Mouse (Mus musculus) cerebellum, adult 11 months (tissue): ENCODE results near the gene Lhx4.
A peak's percentile ranks its signal among the peaks of the same experiment; 100 is the strongest.

ENCODE experiments used
- DNase-seq: peaks from one replicate; pipeline ENCODE4 v3.0.0; 2022

Gene Lhx4

DNA sequence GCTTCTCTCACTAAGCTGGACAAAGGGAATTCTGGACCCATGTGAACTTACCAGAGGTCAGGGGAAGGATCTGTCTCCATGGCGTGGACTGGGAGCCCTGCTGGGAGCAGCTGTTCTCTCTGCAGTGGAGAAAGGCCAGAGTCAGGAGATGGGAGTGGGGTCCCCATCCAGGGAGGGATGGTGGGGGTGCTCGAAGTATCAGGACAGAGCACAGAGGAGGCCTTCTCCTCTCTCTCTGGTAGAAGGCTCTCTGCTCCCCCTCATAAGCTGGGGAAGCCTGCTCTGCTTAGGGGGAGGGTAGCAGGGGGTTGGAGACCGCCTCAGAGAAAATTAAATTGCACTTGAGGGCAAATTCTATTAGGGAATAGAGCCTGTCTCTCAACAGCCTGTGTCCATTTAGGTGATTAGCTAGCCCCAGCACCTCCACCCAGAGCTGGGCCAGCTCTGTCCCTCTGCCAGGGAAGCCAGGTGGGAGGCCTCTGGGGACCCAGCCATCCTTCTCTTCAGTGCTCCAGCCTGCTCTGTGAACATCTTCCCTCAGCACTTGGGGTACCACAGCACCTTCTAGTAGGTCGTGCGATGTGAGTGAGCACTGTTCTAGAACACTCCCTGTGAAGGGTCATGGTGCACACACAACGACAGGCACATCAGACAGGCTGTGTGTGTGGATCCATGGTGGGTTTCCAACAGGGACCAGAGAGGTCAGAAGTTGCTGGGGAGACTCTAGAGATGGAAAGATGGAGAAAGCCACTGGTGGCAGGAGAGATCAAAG is at the start of gene Lhx4:
TSS of gene Lhx4 (minus strand) at position 201 of the 772 bp plus-strand sequence.
- DNase-seq, result no peak

DNA sequence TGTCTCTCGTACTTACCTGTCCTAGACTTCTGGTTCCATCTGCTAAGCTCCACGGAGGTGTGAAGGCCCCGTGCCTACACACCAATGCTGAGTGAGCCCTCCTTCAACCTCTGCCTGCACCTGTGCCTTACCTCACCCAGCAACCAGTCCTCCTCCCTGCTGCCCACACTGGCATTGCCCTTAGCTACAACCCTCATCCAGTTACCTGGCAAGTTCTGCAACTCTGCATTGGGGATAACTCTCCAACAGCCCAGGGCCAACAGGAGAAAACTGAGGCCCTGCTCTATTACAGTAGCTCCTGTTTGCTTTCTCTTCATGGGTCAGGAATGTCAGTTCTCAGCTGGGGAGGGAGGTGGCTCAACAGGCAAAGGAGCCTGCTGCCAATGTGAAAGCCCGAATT is 46.5 kb upstream of the Lhx4 start:
- no peak for DNase-seq

DNA sequence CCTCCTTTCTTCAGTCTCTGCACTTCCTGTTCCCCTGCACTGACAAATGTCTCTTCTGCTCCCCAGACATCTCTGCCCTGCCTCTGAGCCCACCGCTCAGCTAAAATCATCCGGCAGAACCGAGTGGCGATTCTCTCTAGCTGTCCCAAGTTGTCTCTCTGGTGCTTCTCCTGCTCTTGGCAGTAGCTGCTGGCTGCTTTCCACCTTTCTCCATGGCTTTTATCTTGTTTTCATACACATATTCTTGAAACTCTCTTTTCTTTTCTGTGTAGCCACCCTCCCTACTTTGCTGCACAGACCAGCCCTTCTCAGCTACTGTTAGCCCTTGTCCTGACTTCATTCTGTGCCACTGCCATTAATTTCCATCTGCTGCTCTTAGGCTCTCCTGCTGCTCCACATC is 45.9 kb upstream of the Lhx4 start:
- DNase-seq, result no peak

GRCm38 (mm10) chr1:155796757-155797405 is 45.4 kb upstream of the Lhx4 start:
- DNase-seq, result no peak

GRCm38 (mm10) chr1:155795791-155796233 is 44.3 kb upstream of the Lhx4 start:
- no peak for DNase-seq

DNA sequence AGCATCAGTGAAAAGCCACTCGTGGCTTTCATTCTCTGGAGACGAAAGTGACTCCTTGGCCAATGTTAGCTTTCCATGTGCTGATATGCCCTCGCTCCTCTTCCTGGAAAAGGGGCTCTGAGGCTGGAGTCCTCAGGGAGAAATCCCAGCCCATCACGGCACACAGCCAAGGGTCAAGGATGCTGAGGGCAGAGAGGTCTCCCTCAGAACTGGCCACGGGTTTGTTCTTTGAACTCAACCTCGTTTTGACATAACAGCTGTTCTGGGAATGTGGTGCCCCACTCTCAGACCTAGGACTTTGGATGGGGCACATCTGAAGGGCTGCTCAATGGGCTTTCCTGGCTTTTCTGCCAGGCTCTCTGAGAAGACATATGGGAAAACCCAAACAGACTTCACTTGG is 43.4 kb upstream of the Lhx4 start:
- no peak for DNase-seq

DNA sequence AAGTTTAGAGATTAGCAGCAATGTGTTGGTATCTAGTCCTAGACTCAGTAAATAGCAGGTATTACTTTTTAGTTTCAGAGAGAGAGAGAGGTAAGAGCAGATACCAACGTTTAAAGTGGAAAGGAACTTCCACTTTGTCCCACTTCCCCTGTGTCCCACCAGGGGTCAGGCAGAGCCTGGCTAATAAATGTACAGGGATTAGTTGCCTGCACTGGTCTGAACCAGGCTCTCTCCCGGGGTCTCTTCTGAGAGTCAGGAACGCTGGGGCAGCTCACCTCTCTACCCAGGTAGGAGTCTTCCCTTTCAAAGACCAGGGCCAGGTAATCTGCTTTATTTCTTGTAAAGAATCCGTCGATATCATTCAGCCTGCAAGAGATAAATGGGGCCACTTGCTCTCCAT is 40.4 kb upstream of the Lhx4 start:
- no peak for DNase-seq

GRCm38 (mm10) chr1:155790111-155790974 is 38.9 kb upstream of the Lhx4 start:
- peak; percentile 52 for DNase-seq

- DNase-seq, result no peak
These were observed 34.4 kb upstream of the Lhx4 start for GRCm38 (mm10) chr1:155785886-155786285.

DNA sequence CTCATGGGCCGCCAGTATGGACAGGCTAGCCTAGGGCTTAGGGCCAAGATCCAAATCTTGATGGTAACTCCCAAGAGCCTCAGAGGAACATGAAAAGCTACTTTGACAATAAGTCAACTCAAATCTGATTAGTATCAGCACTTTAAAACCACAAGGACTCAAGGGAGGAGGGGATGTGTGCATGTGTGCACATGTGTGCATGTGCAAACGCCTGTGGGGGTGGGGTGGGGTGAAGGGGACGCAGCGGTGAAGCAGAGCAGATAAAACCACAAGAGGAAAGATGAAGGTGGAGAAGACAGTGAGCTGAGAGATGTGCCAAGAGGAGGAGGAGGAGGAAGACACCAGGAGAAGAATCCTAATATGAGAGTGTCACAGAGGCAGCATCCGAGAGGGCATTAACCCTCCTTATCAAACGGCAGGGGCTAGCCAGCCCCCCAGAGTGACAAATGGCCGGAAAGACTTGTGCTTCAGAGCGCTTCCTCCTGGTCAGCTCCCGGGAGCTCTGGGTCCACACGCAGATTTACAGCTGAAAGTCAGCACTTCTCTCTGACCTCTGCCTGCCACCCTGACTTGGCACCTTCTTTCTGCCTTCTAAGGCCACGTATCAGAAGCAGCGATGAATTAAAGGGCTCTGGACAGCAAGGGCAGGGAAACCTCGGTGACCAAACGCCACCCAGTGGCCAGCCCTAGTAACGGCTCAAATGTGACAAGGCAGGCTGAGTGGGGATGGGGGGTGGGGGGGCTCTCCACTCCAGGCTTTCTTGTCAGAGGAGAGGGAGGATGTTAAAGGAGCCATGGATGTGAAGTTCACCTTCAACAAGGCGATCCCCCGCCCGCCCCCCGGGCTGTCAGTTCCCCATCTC is 33.1 kb upstream of the Lhx4 start:
- DNase-seq, result peak; percentile 41

DNA sequence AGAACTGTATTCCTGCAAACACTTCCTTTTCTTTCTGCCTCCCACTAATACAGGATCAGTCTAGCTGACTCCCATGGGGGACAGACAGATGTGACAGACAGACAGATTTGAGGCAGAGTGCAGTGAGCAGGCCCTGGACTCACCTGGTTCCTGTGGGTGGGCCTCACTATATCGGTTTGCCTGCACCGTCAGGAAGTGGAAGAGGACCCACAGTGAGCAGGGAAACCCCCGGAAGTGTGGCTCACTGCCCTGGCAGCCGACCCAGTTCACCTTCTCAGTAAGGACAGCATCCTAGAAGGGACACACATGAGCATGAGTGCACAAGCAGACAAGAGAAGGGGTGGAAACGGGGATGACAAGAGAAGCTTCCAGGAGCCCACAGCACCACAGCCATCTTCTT is 30.9 kb upstream of the Lhx4 start:
- no peak for DNase-seq

- no peak for DNase-seq
These were observed 26.4 kb upstream of the Lhx4 start for GRCm38 (mm10) chr1:155777641-155778625.

GRCm38 (mm10) chr1:155759167-155759566 is 7.7 kb upstream of the Lhx4 start:
- no peak for DNase-seq

DNA sequence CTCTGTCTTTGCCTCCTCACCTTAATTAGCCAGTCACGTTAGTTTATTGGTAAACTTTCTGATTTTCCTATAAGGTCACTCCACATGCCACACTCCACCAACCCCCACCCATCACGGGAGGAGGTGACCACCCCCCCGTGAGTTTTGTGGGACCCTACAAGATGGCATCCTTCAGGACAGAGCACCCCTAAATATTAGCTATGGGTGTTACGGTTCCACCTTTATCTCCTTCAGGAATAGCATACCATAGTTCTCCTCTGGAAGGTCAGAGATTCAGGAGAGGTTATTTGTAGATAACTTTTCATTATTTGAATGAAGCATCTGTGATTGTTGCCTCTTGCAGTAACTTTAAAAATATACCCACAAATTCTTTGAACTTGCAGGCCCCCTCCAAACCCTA is 7.2 kb upstream of the Lhx4 start:
- DNase-seq, result no peak

GRCm38 (mm10) chr1:155757621-155758020 is 6.1 kb upstream of the Lhx4 start:
- DNase-seq, result no peak

DNA sequence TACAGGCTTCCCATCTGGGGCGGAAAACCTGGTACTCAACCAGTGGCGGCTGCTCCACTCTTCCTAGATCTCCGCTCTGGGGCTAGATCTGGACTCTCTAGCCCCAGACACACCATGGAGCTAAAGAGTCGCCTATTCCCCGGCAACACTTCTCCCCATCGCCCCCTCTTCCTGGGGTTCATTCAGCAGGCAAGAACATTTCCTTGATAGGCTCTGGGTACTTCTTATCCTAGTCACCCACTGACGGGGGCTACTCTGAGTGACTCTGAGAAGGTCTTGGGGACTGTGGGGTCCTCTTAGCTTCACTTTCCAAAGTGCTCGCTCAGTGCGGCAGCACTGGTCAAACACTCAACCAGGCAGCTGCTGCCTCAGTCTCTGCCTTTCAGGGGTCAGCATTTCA is 1.9 kb upstream of the Lhx4 start:
- DNase-seq, result no peak

- no peak for DNase-seq
These were observed 836 bp downstream of the Lhx4 start for GRCm38 (mm10) chr1:155750517-155751178.

GRCm38 (mm10) chr1:155747911-155748310 is 3.6 kb downstream of the Lhx4 start:
- no peak for DNase-seq

- DNase-seq, result no peak
These were observed 4.5 kb downstream of the Lhx4 start for GRCm38 (mm10) chr1:155747011-155747410.
